Mouse (Mus musculus): ENCODE measurements around the gene Vwf. TPM values are rescaled to one million over a fixed set of nuclear protein-coding genes. Genes with fewer than 3 reads are reported as not detected.

The Vwf gene
- polyA plus RNA-seq, 1 experiment = not detected

DNA sequence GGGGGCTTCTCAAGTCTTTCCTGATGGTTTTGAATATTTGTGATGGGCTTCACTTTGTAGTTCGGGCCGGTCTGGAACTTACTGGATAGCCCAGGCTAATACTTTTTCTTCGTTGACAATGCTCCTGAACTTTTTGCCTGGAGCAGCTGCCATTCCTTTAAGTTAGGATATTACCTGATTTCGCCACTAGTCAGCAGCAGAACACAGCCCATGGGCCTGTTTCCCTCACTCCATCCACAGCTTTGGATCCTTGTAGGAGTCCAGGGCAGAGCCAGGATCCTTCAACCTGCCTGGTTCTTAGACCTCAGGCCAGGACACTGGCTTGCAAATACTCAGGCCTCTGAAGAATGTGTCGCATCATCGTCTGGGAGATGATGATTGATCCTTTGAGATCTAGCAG, 74.2 kb downstream of the Vwf start:
- no peak for TF ChIP-seq GATA1 (IDR thresholded peaks at IDR 0.05; ENCODE audit: low read length)

DNA sequence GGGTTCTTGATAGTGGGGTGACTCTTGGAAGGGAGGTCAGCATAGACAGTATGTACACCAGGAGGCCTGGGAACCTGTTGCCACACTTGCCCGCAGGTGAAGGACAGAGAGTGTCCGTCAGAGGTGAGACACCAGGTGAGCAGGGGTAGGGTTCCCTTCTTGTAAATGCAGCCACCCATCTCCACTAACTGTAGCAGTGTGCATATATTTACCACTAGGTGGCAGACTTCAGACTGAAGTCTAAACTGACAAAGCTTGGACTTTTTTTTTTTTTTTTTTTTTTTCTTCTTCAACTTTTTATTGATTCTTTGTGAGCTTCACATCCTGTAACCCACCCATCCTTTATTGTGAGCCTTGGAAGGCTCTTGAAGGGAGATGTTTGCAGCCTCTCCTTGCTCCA, 75.9 kb downstream of the Vwf start:
- no peak for TF ChIP-seq GATA1 (IDR thresholded peaks at IDR 0.05; ENCODE audit: low read length)

DNA sequence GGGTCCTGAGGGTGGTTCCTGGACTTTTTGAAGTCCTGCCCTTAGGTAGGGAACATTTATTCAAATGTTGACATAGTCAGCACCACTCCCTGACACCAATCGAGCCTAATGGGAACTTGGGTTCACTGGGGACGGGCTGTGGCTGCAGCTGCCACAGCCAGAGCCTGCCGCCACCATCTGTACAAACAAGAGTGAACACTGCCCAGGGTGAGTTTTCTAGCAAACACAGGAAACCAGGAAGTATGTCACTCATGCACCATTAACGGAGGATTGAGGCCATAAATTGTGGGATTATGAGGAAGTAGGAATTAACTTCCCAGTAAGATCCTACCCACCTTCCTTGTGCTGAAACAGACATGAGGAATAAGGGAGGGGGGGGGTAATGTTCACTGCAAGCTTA, 93.9 kb downstream of the Vwf start:
- no peak for TF ChIP-seq GATA1 (IDR thresholded peaks at IDR 0.05; ENCODE audit: low read length)

DNA sequence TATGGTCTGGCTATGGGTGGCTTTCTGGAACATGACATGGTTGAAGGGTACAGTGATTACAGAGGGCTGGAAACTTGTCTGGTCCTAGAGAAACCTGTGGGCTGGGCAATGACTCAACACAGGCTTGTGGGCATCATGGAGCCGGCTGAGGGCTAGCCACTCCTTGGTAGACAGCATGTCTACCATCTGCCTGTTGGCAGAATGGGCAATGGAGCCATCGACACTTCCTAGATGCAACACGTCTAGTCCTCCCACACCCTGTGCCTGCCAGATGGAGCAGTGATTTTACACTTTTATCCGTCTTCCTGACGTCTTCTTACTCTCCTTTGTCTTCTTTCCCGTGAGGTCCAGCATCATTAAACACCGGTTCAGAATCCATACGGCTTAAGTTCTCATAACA, 94.6 kb downstream of the Vwf start:
- TF ChIP-seq GATA1 (IDR thresholded peaks at IDR 0.05; ENCODE audit: low read length) = no peak

DNA sequence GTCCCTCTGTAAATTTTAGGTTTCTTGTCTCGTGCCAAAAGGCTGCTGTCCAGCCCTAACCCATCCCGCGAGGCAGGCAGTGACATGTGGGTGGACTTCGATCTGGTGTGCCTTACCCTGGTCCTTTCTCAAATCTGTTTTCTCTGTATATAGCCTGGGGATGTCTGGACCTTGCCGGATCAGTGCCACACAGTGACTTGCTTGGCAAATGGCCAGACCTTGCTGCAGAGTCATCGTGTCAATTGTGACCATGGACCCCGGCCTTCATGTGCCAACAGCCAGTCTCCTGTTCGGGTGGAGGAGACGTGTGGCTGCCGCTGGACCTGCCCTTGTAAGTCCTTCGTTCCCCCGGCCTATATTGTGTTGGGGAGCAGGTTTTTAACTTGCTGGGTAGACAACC, 102.4 kb downstream of the Vwf start:
- TF ChIP-seq GATA1 (IDR thresholded peaks at IDR 0.05; ENCODE audit: low read length) = no peak

DNA sequence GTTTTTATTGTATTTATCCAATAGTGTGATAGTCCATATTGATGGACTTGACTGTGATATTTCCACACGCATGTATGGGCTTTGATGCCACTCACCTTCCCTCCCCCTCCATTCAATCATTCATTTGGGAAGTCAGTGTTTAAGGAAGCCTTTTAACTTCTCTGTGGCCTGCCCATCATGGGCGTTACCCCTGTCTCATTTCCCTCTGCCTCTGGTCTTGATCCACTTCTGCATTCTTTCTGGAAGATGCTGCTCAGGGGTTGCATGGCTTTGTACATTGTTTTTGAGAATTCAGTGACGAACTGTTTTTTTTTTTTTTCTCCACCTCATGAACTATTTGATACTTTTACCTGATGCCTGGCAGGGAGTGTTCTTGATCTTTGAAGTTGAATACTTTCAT, 104.8 kb downstream of the Vwf start:
- TF ChIP-seq GATA1 (IDR thresholded peaks at IDR 0.05; ENCODE audit: low read length) = no peak

DNA sequence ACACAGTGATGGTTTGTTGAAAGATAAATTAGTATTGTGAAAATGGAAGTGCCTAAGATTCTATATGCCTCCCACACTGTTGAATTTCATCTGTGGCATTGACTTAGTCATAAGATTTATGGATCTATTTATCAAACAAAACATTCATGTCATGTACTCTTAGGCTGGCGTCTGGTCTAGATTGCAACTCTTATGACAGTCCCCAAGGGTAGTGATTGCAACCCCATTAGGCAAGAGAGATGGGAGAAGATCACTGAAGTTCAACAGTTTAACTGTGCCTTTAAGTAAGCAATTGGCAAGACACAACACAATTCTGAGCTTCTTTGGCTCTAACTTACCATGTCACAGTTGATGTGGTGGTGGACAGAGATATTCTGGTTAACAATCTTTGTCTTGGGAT, 106.8 kb downstream of the Vwf start:
- no peak for TF ChIP-seq GATA1 (IDR thresholded peaks at IDR 0.05; ENCODE audit: low read length)

DNA sequence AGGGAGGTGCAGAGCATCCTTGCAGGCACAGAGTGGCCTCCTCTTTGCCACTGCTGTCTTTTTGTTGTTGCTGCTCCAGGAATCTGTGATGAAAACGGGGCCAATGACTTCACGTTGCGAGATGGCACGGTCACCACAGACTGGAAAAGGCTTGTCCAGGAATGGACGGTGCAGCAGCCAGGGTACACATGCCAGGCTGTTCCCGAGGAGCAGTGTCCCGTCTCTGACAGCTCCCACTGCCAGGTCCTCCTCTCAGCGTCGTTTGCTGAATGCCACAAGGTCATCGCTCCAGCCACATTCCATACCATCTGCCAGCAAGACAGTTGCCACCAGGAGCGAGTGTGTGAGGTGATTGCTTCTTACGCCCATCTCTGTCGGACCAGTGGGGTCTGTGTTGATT, 110.3 kb downstream of the Vwf start:
- no peak for TF ChIP-seq GATA1 (IDR thresholded peaks at IDR 0.05; ENCODE audit: low read length)

DNA sequence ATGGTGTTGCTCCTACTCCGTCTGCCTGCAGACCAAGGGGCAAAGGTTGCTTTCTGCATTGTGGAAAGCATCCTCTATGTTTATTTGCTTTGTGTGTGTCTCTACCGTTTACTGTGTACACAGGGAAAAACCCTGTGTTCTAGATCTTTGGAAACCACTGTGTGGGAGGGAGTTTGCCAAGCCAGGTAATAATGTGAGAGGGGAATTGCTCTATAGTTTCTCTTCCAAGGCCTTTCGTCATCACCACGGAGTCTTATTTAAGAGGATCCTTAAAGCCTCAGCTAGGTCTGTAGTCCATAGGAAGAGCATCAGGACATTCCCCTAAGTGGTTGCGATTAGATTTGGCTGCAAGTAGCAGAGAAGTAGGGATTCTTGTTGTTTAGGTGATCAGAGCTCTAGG, 111.4 kb downstream of the Vwf start:
- no peak for TF ChIP-seq GATA1 (IDR thresholded peaks at IDR 0.05; ENCODE audit: low read length)

DNA sequence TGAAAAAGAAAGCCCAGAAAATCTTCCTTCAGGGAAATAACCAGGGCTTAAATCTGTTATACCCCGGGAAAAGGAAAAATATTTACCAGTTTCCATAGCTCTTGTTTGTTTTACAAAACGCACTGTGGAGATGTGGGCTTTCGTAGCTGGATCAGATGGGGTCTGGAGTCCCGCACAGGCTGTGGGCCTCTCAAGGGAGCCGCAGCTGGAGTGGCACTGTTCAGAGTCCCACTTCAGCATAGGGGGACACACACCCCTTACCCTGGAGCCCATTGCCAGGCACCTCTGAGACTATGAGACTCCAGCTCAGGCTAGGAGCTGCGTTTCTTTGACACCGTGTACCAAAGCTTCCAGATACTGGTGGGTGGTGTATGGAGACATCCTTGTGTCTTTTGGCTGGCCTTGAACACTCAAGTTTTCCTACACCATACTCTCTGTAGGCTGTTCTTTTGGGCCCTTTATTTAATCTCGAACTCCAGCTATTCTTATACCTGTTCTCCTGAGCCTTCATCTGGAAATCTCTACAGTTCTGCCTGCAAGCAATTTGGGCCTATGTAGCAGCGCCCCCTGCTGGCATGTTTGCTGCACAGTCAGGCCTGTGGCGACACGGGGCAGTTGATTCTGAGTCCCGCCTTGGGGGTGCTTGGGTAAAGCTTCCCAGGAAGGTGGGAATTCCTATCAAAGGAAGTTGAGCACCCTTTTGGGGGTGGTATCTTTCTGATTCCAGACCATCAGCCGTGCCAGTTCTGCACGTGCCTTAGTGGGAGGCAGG, 114.7 kb downstream of the Vwf start:
- no peak for TF ChIP-seq GATA1 (IDR thresholded peaks at IDR 0.05; ENCODE audit: low read length)

DNA sequence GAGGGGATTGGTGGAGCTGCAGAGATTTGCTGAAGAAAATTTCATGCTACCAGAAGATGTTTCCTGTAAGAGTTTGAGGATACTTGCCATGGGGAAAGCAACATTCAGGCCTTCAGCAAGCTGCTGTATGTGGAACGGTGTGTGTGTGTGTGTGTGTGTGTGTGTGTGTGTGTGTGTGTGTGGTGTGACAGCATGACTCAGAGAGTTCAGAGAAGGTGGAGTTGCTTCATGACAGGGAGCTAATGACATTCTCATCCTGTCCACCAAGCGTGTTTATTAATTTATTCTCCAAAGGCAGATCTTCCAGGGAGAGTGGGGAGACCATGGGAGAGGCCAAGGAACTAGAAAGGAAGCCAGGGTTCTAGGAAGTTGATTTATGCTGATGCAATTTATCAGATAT, 117.3 kb downstream of the Vwf start:
- TF ChIP-seq GATA1 (IDR thresholded peaks at IDR 0.05; ENCODE audit: low read length) = no peak

DNA sequence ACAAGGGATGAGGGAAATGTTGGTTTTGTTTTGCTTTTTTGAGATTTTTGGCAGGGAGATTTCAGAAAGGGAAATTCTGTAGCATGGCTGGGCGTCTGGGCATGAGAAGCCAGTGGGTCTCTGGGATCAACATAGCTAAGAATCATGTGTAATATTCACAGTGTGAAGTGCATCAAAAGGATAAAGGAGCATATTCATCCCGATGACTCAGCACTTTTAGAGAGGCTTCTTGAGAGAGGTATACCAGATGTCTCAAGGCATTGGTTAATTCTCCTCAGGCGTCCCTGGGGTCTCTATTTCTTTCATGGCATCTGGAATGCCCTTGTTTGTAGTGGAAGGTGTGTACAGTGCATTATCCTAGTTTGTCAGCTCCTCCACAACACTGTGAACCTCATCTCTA, 125.3 kb downstream of the Vwf start:
- no peak for TF ChIP-seq GATA1 (IDR thresholded peaks at IDR 0.05; ENCODE audit: low read length)

DNA sequence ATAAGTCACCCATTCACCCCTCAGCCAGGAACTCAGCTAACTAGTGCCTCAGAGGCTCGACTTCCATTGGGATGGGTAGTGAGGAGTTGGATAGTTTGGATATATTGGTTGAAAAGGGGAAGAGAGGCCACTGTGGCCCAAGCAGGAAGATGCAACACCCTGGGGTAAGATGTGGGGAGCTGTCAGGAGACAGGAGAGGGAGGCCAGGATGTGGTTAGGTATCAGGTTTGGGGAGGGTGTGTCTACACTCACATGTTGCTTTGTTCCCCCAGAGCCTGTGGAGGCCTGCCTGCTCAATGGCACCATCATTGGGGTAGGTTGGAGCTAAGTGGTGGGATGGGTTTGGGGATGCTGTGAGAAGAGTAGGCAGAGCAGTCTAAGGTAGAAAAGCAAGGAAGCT, 131.9 kb downstream of the Vwf start:
- no peak for TF ChIP-seq GATA1 (IDR thresholded peaks at IDR 0.05; ENCODE audit: low read length)

DNA sequence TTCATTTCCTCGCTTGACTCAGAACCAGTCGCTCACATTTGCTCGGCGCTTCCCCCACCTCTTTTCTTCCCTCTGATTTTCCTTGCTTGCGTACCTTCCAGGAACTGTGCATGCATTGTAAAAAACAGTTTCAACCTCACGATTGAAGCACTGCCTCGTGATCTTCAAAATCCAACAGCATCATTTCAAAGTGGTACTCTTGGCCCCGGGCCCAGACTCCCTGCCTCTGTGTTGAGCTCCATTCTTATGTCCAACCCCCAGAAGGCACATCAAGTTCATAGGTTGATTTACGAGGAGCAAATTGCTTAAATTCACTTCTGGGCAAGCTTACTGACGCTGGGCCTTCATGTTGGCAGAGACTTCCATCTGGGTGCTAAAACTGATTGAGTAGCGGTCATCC, 134.0 kb downstream of the Vwf start:
- no peak for TF ChIP-seq GATA1 (IDR thresholded peaks at IDR 0.05; ENCODE audit: low read length)

DNA sequence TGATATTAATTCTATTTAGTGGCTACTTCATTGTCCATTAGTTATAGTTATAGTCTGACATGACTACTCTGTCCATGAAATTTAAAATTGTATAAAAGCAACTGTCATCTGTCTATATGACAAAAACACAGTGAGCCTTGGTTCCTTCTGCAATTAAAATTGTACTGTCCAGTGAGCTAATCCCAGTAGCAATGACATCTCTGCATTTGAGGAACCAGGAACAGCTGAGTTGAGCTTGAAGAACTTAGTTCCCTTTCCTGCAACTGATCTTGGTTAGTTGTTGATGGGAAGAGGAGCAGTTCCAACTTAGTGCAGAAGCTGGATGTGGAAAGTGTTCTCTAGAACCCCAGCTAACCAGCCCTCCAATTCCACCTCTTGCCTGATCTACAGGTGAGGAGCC, 138.8 kb downstream of the Vwf start:
- TF ChIP-seq GATA1 (IDR thresholded peaks at IDR 0.05; ENCODE audit: low read length) = no peak

DNA sequence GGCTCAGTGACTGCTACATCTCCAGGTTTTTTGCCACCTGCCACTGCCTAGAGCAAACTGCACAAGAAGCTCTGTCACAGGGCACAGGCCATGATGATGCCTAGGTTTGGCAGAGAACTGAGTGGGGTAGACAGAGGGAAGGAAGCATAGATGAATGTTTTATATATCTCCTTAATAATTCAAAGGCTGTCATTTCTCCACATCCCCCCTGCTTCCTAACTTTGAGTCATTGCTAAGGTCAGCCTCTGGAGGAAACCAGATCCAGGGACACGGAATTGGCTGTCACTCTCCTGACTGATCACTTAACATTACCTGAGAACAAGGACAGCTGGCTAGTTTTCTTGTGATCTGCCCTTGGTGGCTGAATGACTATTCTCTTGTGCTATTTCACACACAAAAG, 141.4 kb downstream of the Vwf start:
- TF ChIP-seq GATA1 (IDR thresholded peaks at IDR 0.05; ENCODE audit: low read length) = no peak

DNA sequence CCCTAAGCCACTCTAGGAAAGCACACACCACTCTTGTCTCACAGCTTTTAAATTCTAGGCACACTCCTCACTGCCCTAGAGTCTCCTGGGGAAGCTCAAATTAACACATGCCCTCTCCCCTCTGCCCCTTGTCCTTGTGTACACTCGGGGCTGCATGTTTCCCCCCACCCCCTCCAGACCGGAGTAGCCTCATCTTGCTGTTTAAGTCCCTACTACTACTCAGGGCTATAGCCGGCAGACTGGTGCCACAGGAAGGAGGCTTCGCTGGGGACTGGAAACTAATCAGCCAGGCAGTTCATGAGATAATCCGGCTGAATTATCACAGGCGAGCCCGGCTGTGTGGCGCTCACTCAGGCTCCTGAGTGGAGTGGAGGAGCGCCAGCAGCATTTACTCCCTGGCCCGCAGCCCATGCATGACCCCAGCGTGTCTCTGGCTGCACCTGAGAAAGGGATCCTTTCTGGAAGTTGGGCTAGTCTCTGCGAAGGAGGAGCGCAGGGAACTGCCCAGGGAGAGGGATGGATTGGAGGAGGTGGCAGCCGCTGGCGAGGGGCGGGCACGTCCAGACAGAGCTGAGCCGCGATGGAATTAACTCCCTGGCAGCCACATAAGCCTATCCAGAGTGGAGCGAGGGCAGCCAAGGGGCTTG, 143.6 kb downstream of the Vwf start, which contains the start of gene Ano2:
Ano2 (plus strand) TSS at position 363 of the 647 bp plus-strand sequence.
- TF ChIP-seq GATA1 (IDR thresholded peaks at IDR 0.05; ENCODE audit: low read length) = no peak

Measured in G1E-ER4 (cell line).